Mouse (Mus musculus): ENCODE data around the gene Zfp740.

- no peak for TF ChIP-seq CTCF (IDR thresholded peaks at IDR 0.05; ENCODE audit: low read depth, low read length)
- no peak for TF ChIP-seq POLR2A (IDR thresholded peaks at IDR 0.05; ENCODE audit: borderline replicate concordance, low read depth, low read length)
Observed at GRCm38 (mm10) chr15:102232764-102233163, 29.7 kb downstream of the Zfp740 start.
